Mouse (Mus musculus): ENCODE measurements at regions not wholly inside any gene's neighbourhood (a gene's known extent, or its start where the extent isn't known, plus 50 kb on each side); places are given as distances from the start of the nearest gene placed in this dataset.

DNA sequence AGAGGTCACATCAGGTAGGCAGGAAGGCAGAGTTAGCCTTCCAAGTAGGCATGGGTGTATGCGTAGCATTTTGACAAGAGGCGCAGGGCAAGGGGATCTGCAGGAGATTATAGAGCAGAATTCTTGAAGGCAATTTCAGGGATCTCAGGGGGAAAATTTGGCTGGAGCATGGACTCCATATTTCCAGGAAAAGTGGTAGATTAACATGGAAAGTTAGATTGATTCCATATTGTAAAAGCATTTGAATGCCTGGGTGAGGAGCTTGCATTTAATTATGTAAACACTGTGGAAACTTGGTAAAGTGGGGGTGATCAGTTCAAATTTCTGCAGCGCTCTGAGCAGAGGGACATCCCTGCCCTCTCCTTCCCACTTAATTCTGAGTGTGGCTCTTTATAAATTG is 146.7 kb downstream of the Pax3 start:
- WGBS: 89% methylated on average over 3 of the region's 3 CpGs
- no peaks in the 10 kb centered on the region for H3K4me1 ChIP-seq (ENCODE audit: control insufficient read depth, insufficient read depth, low read length)

DNA sequence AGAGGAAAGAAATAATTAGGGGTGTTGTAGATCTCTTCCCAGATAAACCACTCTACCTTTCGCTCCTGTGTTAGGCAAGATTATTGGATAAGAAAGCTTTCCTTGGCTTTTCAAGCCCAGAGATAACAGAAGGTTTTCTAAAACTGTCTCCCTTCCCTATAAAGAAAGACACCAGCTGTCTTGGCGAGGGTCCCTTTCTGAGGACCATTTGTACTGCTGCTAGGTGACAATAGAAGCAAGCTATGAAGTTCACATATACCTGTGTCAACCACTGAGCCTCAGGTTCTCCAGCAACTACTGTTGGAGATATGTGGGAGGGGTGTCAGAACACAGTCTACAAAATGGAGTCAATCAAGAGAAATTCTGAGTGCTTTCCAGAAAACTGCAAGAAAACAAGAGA is 164.6 kb downstream of the Pax3 start:
- WGBS: 91% methylated on average over 2 of the region's 2 CpGs
- no peaks in the 10 kb centered on the region for H3K27me3 ChIP-seq (replicated peaks; ENCODE audit: control insufficient read depth, insufficient read depth, low read length)
- no peak overlapping the region for H3K9ac ChIP-seq (ENCODE audit: low read length)
- H3K4me2 ChIP-seq (ENCODE audit: low read length): no peak overlapping the region
- no peak for DNase-seq (ENCODE audit: low spot score)
- no peak for ATAC-seq
- no peak overlapping the region for H3K27ac ChIP-seq (ENCODE audit: low read depth, low read length)
- no peaks in the 10 kb centered on the region for H3K36me3 ChIP-seq (ENCODE audit: control insufficient read depth, insufficient read depth, low read length)
- no peak overlapping the region for H3K4me3 ChIP-seq (ENCODE audit: low read depth, low read length)
- H3K9me3 ChIP-seq (replicated peaks; ENCODE audit: control insufficient read depth, low read length): no peaks in the 10 kb centered on the region
- no peaks in the 10 kb centered on the region for H3K4me1 ChIP-seq (ENCODE audit: control insufficient read depth, insufficient read depth, low read length)

More for the DNA sequence above, 146.7 kb downstream of the Pax3 start:
- H3K4me2 ChIP-seq (ENCODE audit: low read length): no peak overlapping the region
- no peaks in the 10 kb centered on the region for H3K27me3 ChIP-seq (replicated peaks; ENCODE audit: control insufficient read depth, insufficient read depth, low read length)
- no peaks in the 10 kb centered on the region for H3K9me3 ChIP-seq (replicated peaks; ENCODE audit: control insufficient read depth, low read length)
- DNase-seq (ENCODE audit: low spot score) (no peak), ATAC-seq (no peak)
- no peaks in the 10 kb centered on the region for H3K36me3 ChIP-seq (ENCODE audit: control insufficient read depth, insufficient read depth, low read length)
- H3K4me3 ChIP-seq (ENCODE audit: low read depth, low read length): no peak overlapping the region
- H3K27ac ChIP-seq (ENCODE audit: low read depth, low read length): no peak overlapping the region
- no peak overlapping the region for H3K9ac ChIP-seq (ENCODE audit: low read length)

DNA sequence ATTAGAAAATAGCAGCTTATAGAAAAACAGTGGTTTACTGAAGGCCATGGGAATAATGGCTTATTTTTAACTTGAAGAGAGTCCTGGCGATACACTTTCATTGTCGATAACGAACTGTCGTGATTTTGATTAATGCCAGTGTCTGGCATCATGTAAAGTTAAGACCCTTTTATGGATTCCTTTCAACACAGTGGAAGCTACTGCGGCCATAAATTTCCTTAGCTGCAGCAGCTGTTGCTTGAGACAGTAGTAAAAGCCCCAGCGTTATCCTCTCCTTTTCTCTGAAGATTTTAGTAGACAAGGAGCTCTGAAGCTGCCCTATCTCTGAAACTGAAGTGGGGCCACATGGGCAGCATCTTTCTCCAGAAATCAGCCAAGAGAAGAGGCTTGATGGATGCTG is 175.2 kb downstream of the Pax3 start:
- no peak overlapping the region for H3K4me2 ChIP-seq (ENCODE audit: low read length)
- no peak overlapping the region for H3K27ac ChIP-seq (ENCODE audit: low read depth, low read length)
- no peak for ATAC-seq
- no peaks in the 10 kb centered on the region for H3K27me3 ChIP-seq (replicated peaks; ENCODE audit: control insufficient read depth, insufficient read depth, low read length)
- 72% methylated on average over 6 of the region's 6 CpGs for WGBS
- no peaks in the 10 kb centered on the region for H3K9me3 ChIP-seq (replicated peaks; ENCODE audit: control insufficient read depth, low read length)
- no peak overlapping the region for H3K4me3 ChIP-seq (ENCODE audit: low read depth, low read length)
- no peaks in the 10 kb centered on the region for H3K4me1 ChIP-seq (ENCODE audit: control insufficient read depth, insufficient read depth, low read length)
- H3K36me3 ChIP-seq (ENCODE audit: control insufficient read depth, insufficient read depth, low read length): no peaks in the 10 kb centered on the region
- H3K9ac ChIP-seq (ENCODE audit: low read length): no peak overlapping the region
- DNase-seq (ENCODE audit: low spot score): no peak

- Histone ChIP-seq H3K27ac (ENCODE audit: low read depth, low read length) (no peak overlapping the region), H3K9me3 (replicated peaks; ENCODE audit: control insufficient read depth, low read length) (no peaks in the 10 kb centered on the region), H3K9ac (ENCODE audit: low read length) (no peak overlapping the region), H3K27me3 (replicated peaks; ENCODE audit: control insufficient read depth, insufficient read depth, low read length) (no peaks in the 10 kb centered on the region), H3K4me1 (ENCODE audit: control insufficient read depth, insufficient read depth, low read length) (no peaks in the 10 kb centered on the region), H3K4me2 (ENCODE audit: low read length) (no peak overlapping the region), H3K4me3 (ENCODE audit: low read depth, low read length) (no peak overlapping the region), H3K36me3 (ENCODE audit: control insufficient read depth, insufficient read depth, low read length) (no peaks in the 10 kb centered on the region)
- WGBS: 81% methylated on average over 6 of the region's 6 CpGs
- DNase-seq (ENCODE audit: low spot score): no peak
- no peak for ATAC-seq
These were observed 175.9 kb downstream of the Pax3 start for GRCm38 (mm10) chr1:78021014-78021413.

- DNase-seq (ENCODE audit: low spot score) (no peak), ATAC-seq (no peak)
- Histone ChIP-seq H3K27me3 (replicated peaks; ENCODE audit: control insufficient read depth, insufficient read depth, low read length) (no peaks in the 10 kb centered on the region), H3K27ac (ENCODE audit: low read depth, low read length) (no peak overlapping the region), H3K36me3 (ENCODE audit: control insufficient read depth, insufficient read depth, low read length) (no peaks in the 10 kb centered on the region), H3K4me1 (ENCODE audit: control insufficient read depth, insufficient read depth, low read length) (no peaks in the 10 kb centered on the region), H3K4me2 (ENCODE audit: low read length) (no peak overlapping the region), H3K9me3 (replicated peaks; ENCODE audit: control insufficient read depth, low read length) (no peaks in the 10 kb centered on the region), H3K9ac (ENCODE audit: low read length) (no peak overlapping the region), H3K4me3 (ENCODE audit: low read depth, low read length) (no peak overlapping the region)
- 69% methylated on average over 6 of the region's 6 CpGs for WGBS
These were observed 178.9 kb downstream of the Pax3 start for GRCm38 (mm10) chr1:78017949-78018617.

DNA sequence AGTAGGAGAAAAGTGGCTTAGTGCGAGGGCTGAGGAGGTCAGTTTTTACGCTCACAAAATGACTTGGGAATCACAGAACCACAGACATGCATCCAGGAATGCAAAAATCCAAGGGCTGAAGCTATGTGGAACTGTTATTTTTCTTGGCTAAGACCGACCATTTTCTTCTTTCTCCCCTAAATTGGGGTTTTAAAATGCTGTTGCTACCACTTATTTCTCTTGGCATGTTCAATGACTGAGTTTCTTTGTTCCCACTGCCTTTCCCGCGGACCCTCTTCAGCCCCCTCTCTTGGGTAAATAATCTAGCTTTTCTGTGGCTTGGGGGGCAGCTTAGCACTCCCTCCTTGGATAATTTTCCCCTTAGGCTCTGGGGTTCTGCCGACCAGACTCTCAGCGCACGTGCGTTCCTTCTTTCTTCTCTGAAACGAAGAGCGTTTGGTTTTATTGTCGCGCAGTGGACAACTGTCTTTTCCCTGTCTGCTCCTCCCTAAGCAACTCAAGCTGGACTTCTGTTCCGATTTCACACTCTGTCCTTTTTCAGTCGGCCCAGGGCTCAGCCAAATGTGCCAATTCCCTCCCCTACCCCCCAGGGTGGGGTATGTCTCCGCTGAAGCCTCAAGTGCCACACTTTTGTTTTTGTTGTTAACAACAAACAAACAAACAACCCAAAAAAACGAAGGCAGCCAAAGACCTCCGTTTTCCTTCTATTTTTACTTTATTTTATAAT is 180.2 kb downstream of the Pax3 start:
- H3K27ac ChIP-seq (ENCODE audit: low read depth, low read length): no peak overlapping the region
- ATAC-seq (no peak), DNase-seq (ENCODE audit: low spot score) (no peak)
- no peak overlapping the region for H3K4me3 ChIP-seq (ENCODE audit: low read depth, low read length)
- H3K9me3 ChIP-seq (replicated peaks; ENCODE audit: control insufficient read depth, low read length): no peaks in the 10 kb centered on the region
- no peaks in the 10 kb centered on the region for H3K4me1 ChIP-seq (ENCODE audit: control insufficient read depth, insufficient read depth, low read length)
- H3K27me3 ChIP-seq (replicated peaks; ENCODE audit: control insufficient read depth, insufficient read depth, low read length): no peaks in the 10 kb centered on the region
- H3K36me3 ChIP-seq (ENCODE audit: control insufficient read depth, insufficient read depth, low read length): no peaks in the 10 kb centered on the region
- no peak overlapping the region for H3K4me2 ChIP-seq (ENCODE audit: low read length)
- WGBS: 66% methylated on average over 18 of the region's 18 CpGs
- no peak overlapping the region for H3K9ac ChIP-seq (ENCODE audit: low read length)

DNA sequence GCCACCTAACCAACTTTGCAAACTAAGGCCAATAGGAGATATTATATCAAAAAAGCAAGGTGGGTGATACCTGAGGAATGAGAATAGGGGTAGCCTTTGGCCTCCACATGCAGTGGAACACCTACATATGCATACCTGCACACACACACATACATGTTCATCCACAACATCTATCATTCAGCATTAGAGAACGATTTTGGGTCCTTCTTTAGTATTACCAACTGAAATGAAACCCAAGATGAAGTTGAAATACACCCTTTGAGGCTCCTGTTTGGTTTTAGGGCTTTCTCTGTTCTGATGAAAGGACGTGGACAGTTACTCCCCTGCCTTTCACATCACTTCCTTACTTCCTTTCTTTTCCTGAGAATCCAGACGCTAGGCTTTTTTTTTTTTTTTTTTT is 180.9 kb downstream of the Pax3 start:
- no peak overlapping the region for H3K27ac ChIP-seq (ENCODE audit: low read depth, low read length)
- WGBS: 63% methylated on average over 3 of the region's 3 CpGs
- no peaks in the 10 kb centered on the region for H3K27me3 ChIP-seq (replicated peaks; ENCODE audit: control insufficient read depth, insufficient read depth, low read length)
- H3K4me2 ChIP-seq (ENCODE audit: low read length): no peak overlapping the region
- no peak for DNase-seq (ENCODE audit: low spot score)
- no peak overlapping the region for H3K9ac ChIP-seq (ENCODE audit: low read length)
- H3K36me3 ChIP-seq (ENCODE audit: control insufficient read depth, insufficient read depth, low read length): no peaks in the 10 kb centered on the region
- no peak for ATAC-seq
- no peak overlapping the region for H3K4me3 ChIP-seq (ENCODE audit: low read depth, low read length)
- no peaks in the 10 kb centered on the region for H3K9me3 ChIP-seq (replicated peaks; ENCODE audit: control insufficient read depth, low read length)
- H3K4me1 ChIP-seq (ENCODE audit: control insufficient read depth, insufficient read depth, low read length): no peaks in the 10 kb centered on the region

GRCm38 (mm10) chr1:78013396-78013795 is 183.5 kb downstream of the Pax3 start:
- WGBS: 12% methylated on average over 3 of the region's 3 CpGs
- no peaks in the 10 kb centered on the region for H3K4me1 ChIP-seq (ENCODE audit: control insufficient read depth, insufficient read depth, low read length)
- DNase-seq (ENCODE audit: low spot score) (no peak), ATAC-seq (no peak)
- H3K27me3 ChIP-seq (replicated peaks; ENCODE audit: control insufficient read depth, insufficient read depth, low read length): no peaks in the 10 kb centered on the region
- H3K27ac ChIP-seq (ENCODE audit: low read depth, low read length): no peak overlapping the region
- no peaks in the 10 kb centered on the region for H3K9me3 ChIP-seq (replicated peaks; ENCODE audit: control insufficient read depth, low read length)
- H3K4me2 ChIP-seq (ENCODE audit: low read length): no peak overlapping the region
- H3K9ac ChIP-seq (ENCODE audit: low read length): no peak overlapping the region
- H3K36me3 ChIP-seq (ENCODE audit: control insufficient read depth, insufficient read depth, low read length): no peaks in the 10 kb centered on the region
- no peak overlapping the region for H3K4me3 ChIP-seq (ENCODE audit: low read depth, low read length)

DNA sequence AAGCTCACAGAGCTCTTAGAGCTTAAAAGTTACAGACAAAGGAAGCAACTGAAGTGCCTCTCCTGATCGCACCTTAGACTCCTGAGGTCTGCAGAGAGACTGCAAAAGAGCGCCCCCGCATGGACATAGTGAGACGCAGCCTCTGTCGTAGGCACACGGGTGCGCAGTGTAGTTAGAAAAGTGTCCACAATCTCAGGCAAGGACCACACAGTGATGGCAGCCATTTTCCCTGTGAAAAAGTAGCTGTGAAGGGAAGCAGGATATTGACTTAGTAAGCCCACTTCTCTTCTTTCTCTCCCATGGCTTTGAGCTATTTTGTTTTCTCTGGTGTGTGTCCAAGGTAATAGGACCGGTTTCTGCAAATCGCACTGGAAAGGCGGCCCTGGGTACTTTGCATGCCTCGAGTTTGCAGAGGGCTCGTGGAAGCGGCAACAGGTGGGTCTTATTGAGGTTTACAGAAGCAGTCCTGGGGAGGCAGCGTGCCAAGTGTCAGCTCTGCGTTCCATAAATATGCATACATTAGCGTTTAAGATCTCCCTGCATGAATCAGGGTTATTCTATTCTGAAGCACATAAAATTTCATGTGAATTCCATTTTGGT is 188.0 kb downstream of the Pax3 start:
- Histone ChIP-seq H3K4me1 (ENCODE audit: control insufficient read depth, insufficient read depth, low read length) (no peaks in the 10 kb centered on the region), H3K9ac (ENCODE audit: low read length) (no peak overlapping the region), H3K36me3 (ENCODE audit: control insufficient read depth, insufficient read depth, low read length) (no peaks in the 10 kb centered on the region), H3K27ac (ENCODE audit: low read depth, low read length) (no peak overlapping the region), H3K4me3 (ENCODE audit: low read depth, low read length) (no peak overlapping the region), H3K4me2 (ENCODE audit: low read length) (no peak overlapping the region), H3K27me3 (replicated peaks; ENCODE audit: control insufficient read depth, insufficient read depth, low read length) (no peaks in the 10 kb centered on the region), H3K9me3 (replicated peaks; ENCODE audit: control insufficient read depth, low read length) (no peaks in the 10 kb centered on the region)
- WGBS: 41% methylated on average over 16 of the region's 16 CpGs
- DNase-seq (ENCODE audit: low spot score) (peak; percentile 35), ATAC-seq (no peak)

All from forebrain, embryonic 14.5 days (tissue).